Mouse (Mus musculus) kidney, adult 2 months (tissue): ENCODE measurements around the gene Cabp2.

Experiments used
- CTCF ChIP-seq: fragments of 200-500 bp; conservative IDR thresholded peaks from 2 replicates; pipeline ENCODE4 v1.5.1; 2011; ENCODE audit warnings: low read depth, mild to moderate bottlenecking, control low read depth, low read length, moderate library complexity, mixed read lengths; ENCODE audit not compliant: insufficient read depth, insufficient read length
- POLR2A ChIP-seq: fragments of 200-500 bp; IDR thresholded peaks from one replicate; pipeline ENCODE4 v1.6.1; 2011; ENCODE audit warnings: low read depth, low read length, control low read depth

GRCm38 (mm10) chr19:4101466-4101865 is 20.1 kb downstream of the Cabp2 start:
- no peak for TF ChIP-seq CTCF
- TF ChIP-seq POLR2A: no peak
